Mouse (Mus musculus) midbrain, postnatal 0 days (tissue): ENCODE results near the gene Ccdc34. TPM values are rescaled to one million over a fixed set of nuclear protein-coding genes. Genes with fewer than 3 reads are reported as not detected.

Source experiments
- ATAC-seq: fragments of 200-750 bp; cut with Nextera tagmentation; 2 replicates; pipeline ENCODE4 v1.8.0; 2017; ENCODE audit warnings: moderate number of reproducible peaks, mild to moderate bottlenecking, moderate TSS enrichment, moderate library complexity; ENCODE audit not compliant: low FRiP score
- DNase-seq: peaks from one replicate; pipeline ENCODE4 v3.0.0-alpha.2; 2015; ENCODE audit warnings: low spot score
- H3K27ac ChIP-seq: fragments of 300-500 bp; sonication (generic); 2 replicates; pipeline ENCODE4 v1.5.1; 2014; ENCODE audit warnings: low read depth, mild to moderate bottlenecking, low read length, mixed read lengths
- H3K27me3 ChIP-seq: fragments of 300-500 bp; sonication (generic); 2 replicates; pipeline ENCODE4 v1.6.1; 2014; ENCODE audit warnings: low read length, control low read depth, mixed read lengths; ENCODE audit not compliant: insufficient read depth
- H3K36me3 ChIP-seq: fragments of 300-500 bp; sonication (generic); 2 replicates; pipeline ENCODE4 v1.6.1; 2014; ENCODE audit warnings: low read length, control low read depth, mixed read lengths; ENCODE audit not compliant: insufficient read depth
- H3K4me1 ChIP-seq: fragments of 300-500 bp; sonication (generic); 2 replicates; pipeline ENCODE4 v1.6.1; 2014; ENCODE audit warnings: mild to moderate bottlenecking, control low read depth, antibody characterized with exemption, low read length, mixed read lengths; ENCODE audit not compliant: insufficient read depth
- H3K4me2 ChIP-seq: fragments of 300-500 bp; sonication (generic); 2 replicates; pipeline ENCODE4 v1.6.1; 2014; ENCODE audit warnings: low read depth, mild to moderate bottlenecking, low read length, mixed read lengths; ENCODE audit not compliant: poor library complexity, severe bottlenecking
- H3K4me3 ChIP-seq: fragments of 300-500 bp; sonication (generic); 2 replicates; pipeline ENCODE4 v1.5.1; 2014; ENCODE audit warnings: low read depth, mild to moderate bottlenecking, low read length, moderate library complexity
- H3K9ac ChIP-seq: fragments of 300-500 bp; sonication (generic); replicated peaks from 2 replicates; pipeline ENCODE4 v1.6.1; 2014; ENCODE audit warnings: mild to moderate bottlenecking, low read length, moderate library complexity, mixed read lengths; ENCODE audit not compliant: poor library complexity, severe bottlenecking
- H3K9me3 ChIP-seq: fragments of 300-500 bp; sonication (generic); 2 replicates; pipeline ENCODE4 v1.6.1; 2016; ENCODE audit warnings: low read length, control low read depth
- CTCF ChIP-seq: IDR thresholded peaks from 2 replicates; pipeline ENCODE4 v1.5.1; 2016; ENCODE audit warnings: antibody characterized with exemption, mild to moderate bottlenecking
- WGBS: fragments of 180-500 bp; shearing (Covaris S2); extraction: QIAGEN DNeasy Blood & Tissue Kit; methylation state at CpG from one replicate; pipeline ENCODE4 v1.1.7; 2014; 5-methylcytosine and 5-hydroxymethylcytosine counted together
- polyA plus RNA-seq: library from polyadenylated mRNA; unstranded; fragments of >200 nt; fragmentation: Nextera tagmentation; extraction: Ambion mirVana; gene quantifications from 2 replicates; pipeline ENCODE4 v1.2.1, GENCODE M21; 2015
- total RNA-seq: library from RNA; depleted of rRNA; stranded (reverse); fragments of >200 nt; gene quantifications from 2 replicates; pipeline ENCODE4 v1.2.3, GENCODE M21; 2014

Gene Ccdc34
- total and polyA plus RNA-seq, 2 experiments from 2014 or later: 19.8 to 28.9 TPM

DNA sequence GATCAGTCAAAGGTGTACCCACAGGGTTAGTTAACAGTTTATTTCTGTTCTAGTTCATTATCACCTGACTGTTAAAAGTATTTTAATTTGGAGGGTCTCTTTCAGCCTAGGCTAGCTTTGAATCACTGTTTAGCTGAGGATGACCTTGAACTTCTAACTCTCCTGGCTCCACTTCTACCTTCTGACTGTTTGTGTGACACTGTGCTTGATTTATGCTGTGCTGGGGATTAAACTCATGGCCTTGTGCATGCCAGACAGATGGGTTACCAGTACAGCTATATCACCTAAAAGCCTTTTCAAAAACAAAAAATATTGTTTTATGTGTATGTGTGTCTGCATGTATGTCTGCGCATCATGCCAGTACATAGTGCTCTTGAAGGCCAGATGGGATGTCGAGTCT, 172.8 kb downstream of the Ccdc34 start:
- H3K27ac ChIP-seq: no peak overlapping the region
- H3K9ac ChIP-seq: no peak overlapping the region
- 97% methylated on average over 2 of the region's 2 CpGs for WGBS
- no peak overlapping the region for H3K4me3 ChIP-seq
- DNase-seq: no peak
- no peaks in the 10 kb centered on the region for H3K9me3 ChIP-seq
- H3K27me3 ChIP-seq: no peaks in the 10 kb centered on the region
- H3K4me2 ChIP-seq: no peak overlapping the region
- ATAC-seq: no peak
- TF ChIP-seq CTCF: no peak
- H3K4me1 ChIP-seq: no peaks in the 10 kb centered on the region
- no peaks in the 10 kb centered on the region for H3K36me3 ChIP-seq

- no peak for DNase-seq
- Histone ChIP-seq H3K9ac (no peak overlapping the region), H3K4me1 (no peaks in the 10 kb centered on the region), H3K9me3 (no peaks in the 10 kb centered on the region), H3K27ac (no peak overlapping the region), H3K27me3 (no peaks in the 10 kb centered on the region), H3K36me3 (no peaks in the 10 kb centered on the region), H3K4me2 (no peak overlapping the region), H3K4me3 (no peak overlapping the region)
- WGBS: 65% methylated on average over 4 of the region's 4 CpGs
- no peak for TF ChIP-seq CTCF
- ATAC-seq: no peak
These were observed 173.6 kb downstream of the Ccdc34 start for GRCm38 (mm10) chr2:110191186-110191690.

- Histone ChIP-seq H3K9me3 (no peaks in the 10 kb centered on the region), H3K4me3 (no peak overlapping the region), H3K27ac (no peak overlapping the region), H3K27me3 (no peaks in the 10 kb centered on the region), H3K36me3 (no peaks in the 10 kb centered on the region), H3K4me2 (peak overlapping the region; percentile 29), H3K9ac (no peak overlapping the region), H3K4me1 (no peaks in the 10 kb centered on the region)
- DNase-seq (peak; percentile 54), ATAC-seq (0 out of 2 replicates have a peak, but pooled peaks have one; percentile 41)
- TF ChIP-seq CTCF: no peak
- 12% methylated on average over 15 of the region's 15 CpGs for WGBS
These were observed 174.5 kb downstream of the Ccdc34 start for GRCm38 (mm10) chr2:110191965-110192701.

DNA sequence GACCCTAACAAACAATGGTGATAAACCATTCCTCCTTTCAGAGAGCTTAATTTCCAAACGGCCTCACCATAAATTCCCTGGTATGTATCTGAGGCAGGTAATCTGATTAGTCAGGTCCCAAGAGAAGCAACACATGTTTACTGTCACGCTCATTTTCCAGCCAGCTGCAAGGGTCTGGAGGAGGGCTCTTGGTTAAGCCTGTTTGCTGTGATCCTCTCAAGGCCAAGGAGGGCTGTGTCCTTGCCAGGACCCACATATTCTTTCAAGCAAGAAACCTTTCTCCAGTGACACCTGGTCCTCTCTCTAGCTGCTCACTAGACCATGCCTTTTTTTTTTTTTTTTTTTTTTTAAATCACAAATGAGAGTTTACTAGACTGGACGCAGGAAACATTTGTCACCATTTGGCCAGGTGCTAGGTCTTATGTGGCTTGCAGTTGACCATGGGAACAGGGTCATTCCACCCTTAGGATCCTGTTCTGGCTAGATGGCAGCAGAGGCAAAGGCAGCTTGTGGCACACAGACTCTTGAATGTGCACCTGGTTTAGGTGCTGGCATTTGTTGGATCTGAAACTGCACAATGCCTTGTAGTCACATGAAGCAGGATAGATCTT, 175.2 kb downstream of the Ccdc34 start:
- H3K27me3 ChIP-seq: no peaks in the 10 kb centered on the region
- H3K4me1 ChIP-seq: no peaks in the 10 kb centered on the region
- no peak for TF ChIP-seq CTCF
- WGBS: 27% methylated on average over 3 of the region's 3 CpGs
- H3K4me3 ChIP-seq: no peak overlapping the region
- H3K9ac ChIP-seq: no peak overlapping the region
- no peak overlapping the region for H3K27ac ChIP-seq
- no peaks in the 10 kb centered on the region for H3K36me3 ChIP-seq
- DNase-seq (peak; percentile 40), ATAC-seq (no peak)
- H3K9me3 ChIP-seq: no peaks in the 10 kb centered on the region
- H3K4me2 ChIP-seq: 0 out of 2 replicates have a peak overlapping the region, but pooled peaks have one; percentile 29

DNA sequence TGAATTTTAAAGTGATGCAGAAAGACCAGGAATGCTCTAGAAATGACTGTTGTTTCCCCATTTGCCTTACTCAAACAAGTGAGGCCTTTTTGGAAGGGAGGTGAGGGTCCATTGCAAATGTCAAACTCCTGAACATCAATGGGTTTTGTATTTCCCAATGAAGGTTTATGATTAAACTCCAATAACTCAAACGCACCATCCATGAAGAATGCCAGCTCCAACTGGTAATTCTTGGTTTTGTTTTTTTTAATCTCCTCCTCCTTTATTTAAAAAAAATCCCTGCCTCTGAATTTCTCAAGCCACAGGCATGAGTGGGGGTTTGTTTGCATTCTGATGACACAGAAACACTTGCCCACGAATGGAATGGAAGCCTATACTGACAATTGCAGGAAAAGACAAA, 178.9 kb downstream of the Ccdc34 start:
- ATAC-seq (no peak), DNase-seq (no peak)
- no peaks in the 10 kb centered on the region for H3K27me3 ChIP-seq
- no peak overlapping the region for H3K9ac ChIP-seq
- no peak overlapping the region for H3K4me3 ChIP-seq
- H3K4me2 ChIP-seq: no peak overlapping the region
- TF ChIP-seq CTCF: no peak
- no peaks in the 10 kb centered on the region for H3K9me3 ChIP-seq
- H3K4me1 ChIP-seq: no peaks in the 10 kb centered on the region
- WGBS: 81% methylated on average over 2 of the region's 2 CpGs
- H3K27ac ChIP-seq: no peak overlapping the region
- H3K36me3 ChIP-seq: no peaks in the 10 kb centered on the region

DNA sequence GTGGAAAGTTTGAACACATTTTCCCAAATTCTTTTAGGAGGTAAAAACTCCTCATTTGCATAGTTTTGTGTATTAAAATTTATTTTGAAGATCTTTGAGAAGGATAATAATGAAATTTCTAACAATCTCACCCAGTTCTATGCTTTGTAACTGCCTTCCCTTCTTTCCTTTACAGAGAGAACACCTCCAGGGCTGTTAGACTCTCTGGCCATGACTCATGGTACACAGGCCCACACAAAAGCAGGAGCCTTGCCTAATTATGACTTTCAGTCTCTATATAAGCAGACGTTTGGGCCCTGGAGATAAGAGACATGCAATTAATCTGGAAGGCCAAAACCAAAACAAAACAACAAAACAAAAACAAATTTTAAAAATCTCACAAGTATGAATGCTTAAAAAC, 182.0 kb downstream of the Ccdc34 start:
- no peak overlapping the region for H3K4me2 ChIP-seq
- H3K36me3 ChIP-seq: no peaks in the 10 kb centered on the region
- H3K27me3 ChIP-seq: no peaks in the 10 kb centered on the region
- 61% methylated on average over 1 of the region's 1 CpGs for WGBS
- TF ChIP-seq CTCF: no peak
- no peak for ATAC-seq
- no peaks in the 10 kb centered on the region for H3K4me1 ChIP-seq
- H3K27ac ChIP-seq: no peak overlapping the region
- no peak for DNase-seq
- no peak overlapping the region for H3K4me3 ChIP-seq
- no peak overlapping the region for H3K9ac ChIP-seq
- no peaks in the 10 kb centered on the region for H3K9me3 ChIP-seq
